7 mouse cellular contexts compared by ENCODE assay signal in the genomic region with DNA sequence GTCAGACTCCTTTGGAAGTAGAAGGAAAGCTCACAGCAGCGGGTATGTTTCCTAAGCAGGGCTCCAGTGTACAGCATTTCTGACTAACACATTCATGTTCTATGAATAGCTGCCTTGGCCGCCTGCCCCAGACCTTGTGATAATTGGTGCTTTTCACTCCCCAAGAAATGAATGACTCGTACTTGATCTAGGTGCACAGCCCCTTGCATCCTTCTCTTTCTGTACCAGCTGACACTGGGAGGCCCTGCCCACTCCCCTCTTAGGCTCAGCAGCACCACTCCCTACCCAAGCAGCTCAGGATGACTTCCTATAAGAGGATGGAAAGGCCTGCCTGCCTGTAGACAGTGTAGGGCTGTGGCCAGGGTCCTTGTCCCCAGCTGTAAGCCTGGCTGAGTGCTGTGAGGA.
A peak's percentile ranks its signal among the peaks of the same experiment; 100 is the strongest.
DNase-seq lines count a peak whose midpoint lies in the region; ATAC-seq lines count a peak whose summit lies in the region.

No protein-coding gene starts in this region.

- H3K9me3 ChIP-seq in kidney, embryonic 16.5 days (ENCODE audit: low read length), result no peaks in the 10 kb centered on the region

- no peak overlapping the region for H3K4me3 ChIP-seq in kidney, embryonic 16.5 days (ENCODE audit: low read length)

- no peaks in the 10 kb centered on the region for H3K36me3 ChIP-seq in kidney, embryonic 16.5 days (ENCODE audit: insufficient read depth, low read length)

- H3K9ac ChIP-seq in kidney, embryonic 16.5 days (replicated peaks; ENCODE audit: low read length), result no peak overlapping the region

- H3K4me2 ChIP-seq in kidney, embryonic 16.5 days (replicated peaks; ENCODE audit: low read depth, low read length), result no peak overlapping the region

- no peaks in the 10 kb centered on the region for H3K27me3 ChIP-seq in kidney, embryonic 16.5 days (ENCODE audit: insufficient read depth, low read length)

- ATAC-seq in kidney, embryonic 16.5 days (ENCODE audit: low FRiP score, low TSS enrichment), result peak; percentile 37; the same call in 1 of the 2 replicates
- no peak for ATAC-seq in erythroblast, adult 5-6 weeks (replicated peaks; ENCODE audit: low FRiP score, poor library complexity, severe bottlenecking)

- H3K4me1 ChIP-seq in kidney, embryonic 16.5 days (ENCODE audit: insufficient read depth, low read length), result peaks cover 15% of the 10 kb centered on the region

- no peak overlapping the region for H3K27ac ChIP-seq in kidney, embryonic 16.5 days (ENCODE audit: low read length)

- WGBS in kidney, embryonic 16.5 days, result 84% methylated on average over 3 of the region's 3 CpGs

- peak; percentile 55 to 92 for DNase-seq in adrenal gland, adult (ENCODE audit: inconsistent age in 2 of 2, low spot score in 1 of 2)
- peak; percentile 60 to 63 for DNase-seq in cerebellum, postnatal 36 days
- peak; percentile 89 for DNase-seq in heart, adult 8-10 months (ENCODE audit: low spot score)
- peak; percentile 53 to 58 for DNase-seq in lung, adult 18-20 months
- peak; percentile 71 for DNase-seq in right cerebral cortex, postnatal 14 days
